Mouse (Mus musculus) naive thymus-derived CD4-positive, alpha-beta T cell, adult 2 months (primary cell): ENCODE data around the gene Atg4a-ps.

Experiments
- DNase-seq: peaks from one replicate; pipeline ENCODE4 v3.0.0-alpha.2; 2011; ENCODE audit warnings: low read depth

Atg4a-ps gene

GRCm38 (mm10) chr3:103626481-103626880, 19.4 kb downstream of the Atg4a-ps start:
- DNase-seq, result no peak

GRCm38 (mm10) chr3:103625169-103625568, 20.7 kb downstream of the Atg4a-ps start:
- DNase-seq, result no peak

GRCm38 (mm10) chr3:103624591-103625051, 21.2 kb downstream of the Atg4a-ps start:
- DNase-seq, result no peak

- DNase-seq, result no peak
These were observed 21.9 kb downstream of the Atg4a-ps start for GRCm38 (mm10) chr3:103623893-103624470.

GRCm38 (mm10) chr3:103620101-103620500, 25.8 kb downstream of the Atg4a-ps start:
- no peak for DNase-seq

- DNase-seq, result no peak
These were observed 28.9 kb downstream of the Atg4a-ps start for GRCm38 (mm10) chr3:103616981-103617380.

- no peak for DNase-seq
These were observed 30.2 kb downstream of the Atg4a-ps start for GRCm38 (mm10) chr3:103615621-103616020.

GRCm38 (mm10) chr3:103612636-103613355, 33.1 kb downstream of the Atg4a-ps start:
- DNase-seq, result no peak

- no peak for DNase-seq
These were observed 35.6 kb downstream of the Atg4a-ps start for GRCm38 (mm10) chr3:103610231-103610630.

- no peak for DNase-seq
These were observed 38.9 kb downstream of the Atg4a-ps start for GRCm38 (mm10) chr3:103606660-103607595.

- no peak for DNase-seq
These were observed 39.7 kb downstream of the Atg4a-ps start for GRCm38 (mm10) chr3:103606045-103606597.

- no peak for DNase-seq
These were observed 44.3 kb downstream of the Atg4a-ps start for GRCm38 (mm10) chr3:103601561-103601960.

- DNase-seq, result no peak
These were observed 44.9 kb downstream of the Atg4a-ps start for GRCm38 (mm10) chr3:103601011-103601410.

- no peak for DNase-seq
These were observed 48.3 kb downstream of the Atg4a-ps start for GRCm38 (mm10) chr3:103597586-103597985.

GRCm38 (mm10) chr3:103595271-103595810, 50.5 kb downstream of the Atg4a-ps start:
- DNase-seq, result no peak
